Mouse (Mus musculus): Measurements from ENCODE around the gene H2-K1. TPM values are rescaled to one million over a fixed set of nuclear protein-coding genes. Genes with fewer than 3 reads are reported as not detected.

Gene H2-K1
- 79.5 TPM for polyA plus RNA-seq (2021)

DNA sequence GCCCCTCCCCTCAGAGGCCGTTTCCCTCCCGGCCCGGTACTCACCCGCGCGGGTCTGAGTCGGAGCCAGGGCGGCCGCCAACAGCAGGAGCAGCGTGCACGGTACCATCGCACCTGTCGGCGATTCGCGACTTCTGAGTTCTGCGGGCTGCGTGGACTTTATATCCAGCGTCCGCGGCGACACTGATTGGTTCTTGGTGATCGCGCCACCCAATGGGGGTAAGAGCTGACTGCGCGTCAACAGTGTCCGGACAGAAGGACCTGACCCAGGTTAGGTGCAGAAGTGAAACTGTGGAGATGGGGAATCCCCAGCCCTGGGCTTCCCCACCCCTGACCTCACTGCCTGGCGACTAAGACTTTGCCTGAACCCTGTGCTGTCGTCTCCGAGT, at the start of gene H2-K1:
Gene H2-K1, minus strand, starts transcription at position 198 of the 388 bp plus-strand sequence.
- ATAC-seq (peak; percentile 97), DNase-seq (ENCODE audit: low read depth, low spot score) (no peak)
- in situ Hi-C loops (cut with MboI; ENCODE audit: low pct_unique_long_range_greater_than_20kb): loop anchor here (5.0 kb wide), 1 partner anchor 33 kb away; no protein-coding TSS in a partner anchor
- no peak for TF ChIP-seq CTCF (IDR thresholded peaks at IDR 0.05)
- POLR2A ChIA-PET: no interaction called here
- peaks cover 2% of the 10 kb centered on the region for H3K27me3 ChIP-seq
- CTCF ChIA-PET: no interaction called here

DNA sequence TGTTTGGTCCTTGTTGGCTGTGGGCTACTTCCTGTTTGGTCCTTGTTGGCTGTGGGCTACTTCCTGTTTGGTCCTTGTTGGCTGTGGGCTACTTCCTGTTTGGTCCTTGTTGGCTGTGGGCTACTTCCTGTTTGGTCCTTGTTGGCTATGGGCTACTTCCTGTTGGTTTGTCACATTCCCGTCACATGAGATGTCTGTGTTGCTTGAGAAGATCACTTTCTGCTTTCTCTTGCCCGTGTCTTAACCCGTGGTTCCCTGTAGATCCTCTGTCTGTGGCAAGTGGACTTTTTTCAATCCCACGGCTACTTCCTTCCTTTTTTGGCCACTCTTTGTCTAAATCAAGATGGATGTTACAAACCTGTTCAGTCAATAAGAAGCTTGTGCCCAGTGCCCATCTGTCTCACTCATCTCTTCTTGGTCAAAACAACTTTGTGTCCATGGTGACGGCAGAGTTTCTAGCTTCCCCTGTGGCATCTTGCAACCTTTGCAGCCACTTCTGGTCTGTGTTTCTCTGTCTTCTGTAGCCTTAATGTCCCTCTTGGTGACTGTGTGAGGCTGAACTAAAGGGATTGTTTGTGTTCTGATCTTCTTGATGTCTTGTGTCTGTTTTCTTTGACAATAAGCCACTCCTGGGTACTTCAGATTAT, 47.4 kb upstream of the H2-K1 start:
- in situ Hi-C loops (cut with MboI; ENCODE audit: low pct_unique_long_range_greater_than_20kb): no loop called here
- ChIA-PET POLR2A (no interaction called here), CTCF (no interaction called here)
- DNase-seq (ENCODE audit: low read depth, low spot score): no peak
- no peaks in the 10 kb centered on the region for H3K27me3 ChIP-seq
- no peak for ATAC-seq
- no peak for TF ChIP-seq CTCF (IDR thresholded peaks at IDR 0.05)

DNA sequence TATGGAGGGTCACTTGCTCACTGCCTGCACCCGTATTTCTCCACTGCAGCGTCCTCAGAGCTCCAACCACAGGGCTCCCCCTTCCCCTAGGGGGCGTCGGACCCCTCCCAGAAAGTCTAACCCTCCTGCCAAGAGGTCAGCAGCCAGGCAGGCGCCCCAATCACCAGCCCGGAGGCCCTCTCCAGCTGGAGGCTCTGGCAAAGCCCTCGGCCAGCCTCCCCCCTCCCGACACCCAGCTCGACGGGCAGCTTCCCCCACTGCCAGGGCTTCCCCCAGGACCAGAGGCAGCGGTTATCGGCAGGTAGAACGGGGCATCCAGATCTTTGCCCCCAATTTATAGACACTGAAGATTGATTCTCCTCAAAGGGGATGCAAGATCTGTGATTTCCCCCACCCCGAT, 45.8 kb upstream of the H2-K1 start:
- CTCF ChIA-PET: no interaction called here
- POLR2A ChIA-PET: no interaction called here
- TF ChIP-seq CTCF (IDR thresholded peaks at IDR 0.05): no peak
- peaks cover 5% of the 10 kb centered on the region for H3K27me3 ChIP-seq
- ATAC-seq: no peak
- no peak for DNase-seq (ENCODE audit: low read depth, low spot score)
- in situ Hi-C loops (cut with MboI; ENCODE audit: low pct_unique_long_range_greater_than_20kb): no loop called here

DNA sequence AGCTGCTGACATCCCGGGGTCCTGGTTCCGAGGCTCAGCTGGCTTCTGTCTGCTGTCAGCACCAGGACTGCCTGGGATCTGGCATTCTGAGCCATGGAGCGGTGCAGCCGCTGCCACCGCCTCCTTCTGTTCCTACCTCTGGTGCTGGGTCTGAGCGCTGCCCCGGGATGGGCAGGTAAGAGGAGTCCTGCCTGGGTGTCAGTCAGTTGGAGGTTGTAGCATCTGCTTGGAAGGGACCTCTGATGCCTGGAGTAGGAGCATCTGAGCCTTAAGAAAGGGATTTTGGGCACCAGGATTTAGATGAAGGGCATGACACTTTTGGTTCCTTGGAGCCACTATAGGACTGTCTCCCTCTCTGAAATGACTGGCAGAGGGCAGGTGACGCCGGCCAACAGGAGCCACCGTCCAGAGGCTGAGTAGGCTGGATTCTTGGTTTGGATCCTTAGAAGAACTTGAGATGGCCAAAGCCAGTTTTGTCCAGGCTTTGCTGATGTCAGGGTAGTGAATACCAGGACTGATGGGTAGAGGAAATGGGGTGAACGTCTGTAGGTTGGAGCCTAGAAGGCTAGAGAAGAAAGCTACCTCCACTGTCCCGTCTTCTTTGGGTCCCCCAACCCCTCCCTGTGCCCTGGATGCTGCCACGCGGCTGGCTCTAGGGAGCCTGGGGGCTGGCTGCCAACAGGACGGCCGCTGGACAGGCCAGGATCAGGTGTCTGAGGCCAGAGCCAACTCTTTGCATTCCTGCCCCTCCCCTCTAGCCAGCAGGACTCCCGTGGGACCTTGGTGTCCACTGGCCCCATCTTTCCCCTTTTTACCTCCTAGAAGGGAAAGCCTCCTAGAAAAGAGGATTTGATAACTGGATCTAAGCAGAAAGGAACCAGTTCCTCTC, 39.7 kb upstream of the H2-K1 start:
- CTCF ChIA-PET: no interaction called here
- no peak for TF ChIP-seq CTCF (IDR thresholded peaks at IDR 0.05)
- no peak for DNase-seq (ENCODE audit: low read depth, low spot score)
- POLR2A ChIA-PET: no interaction called here
- ATAC-seq: no peak
- peaks cover 7% of the 10 kb centered on the region for H3K27me3 ChIP-seq
- in situ Hi-C loops (cut with MboI; ENCODE audit: low pct_unique_long_range_greater_than_20kb): no loop called here

DNA sequence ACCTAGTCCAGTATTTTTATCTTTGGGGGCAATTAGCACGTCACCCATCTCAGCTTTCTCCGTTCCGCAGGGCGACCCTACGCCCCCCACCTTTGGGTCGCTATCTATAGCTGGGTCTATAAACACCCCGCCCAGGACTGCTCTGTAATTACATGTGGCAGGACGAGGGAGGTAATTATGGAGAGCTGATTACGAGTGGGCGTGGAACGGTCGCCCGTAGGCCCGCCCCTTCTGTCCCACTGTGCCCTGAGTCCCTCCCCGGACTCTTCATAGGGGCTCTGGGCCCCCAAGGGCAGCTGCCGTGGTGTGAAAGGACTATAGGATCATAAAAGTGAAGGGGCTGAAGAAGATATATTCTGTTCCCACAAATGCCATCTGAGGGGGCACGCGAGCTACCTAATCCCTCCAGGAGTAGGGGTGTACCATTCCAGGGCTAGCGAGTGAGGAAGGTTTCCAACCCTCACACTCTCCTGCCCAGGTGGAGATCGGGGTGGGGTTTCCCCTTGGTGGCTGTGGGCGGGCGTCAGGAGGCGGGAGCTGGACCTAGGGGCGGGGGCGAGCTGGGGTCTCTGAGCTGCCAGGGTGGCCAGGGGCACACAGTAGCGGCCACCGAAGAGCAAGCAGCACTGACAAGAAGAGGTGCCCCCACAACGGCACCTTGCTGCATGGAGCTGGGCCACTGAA, 38.9 kb upstream of the H2-K1 start, which contains the start of gene Col11a2:
Gene Col11a2, plus strand, starts transcription at position 560 of the 684 bp plus-strand sequence.
- no peak for TF ChIP-seq CTCF (IDR thresholded peaks at IDR 0.05)
- CTCF ChIA-PET: no interaction called here
- in situ Hi-C loops (cut with MboI; ENCODE audit: low pct_unique_long_range_greater_than_20kb): no loop called here
- DNase-seq (ENCODE audit: low read depth, low spot score): no peak
- POLR2A ChIA-PET: no interaction called here
- ATAC-seq: no peak
- peaks cover 7% of the 10 kb centered on the region for H3K27me3 ChIP-seq

DNA sequence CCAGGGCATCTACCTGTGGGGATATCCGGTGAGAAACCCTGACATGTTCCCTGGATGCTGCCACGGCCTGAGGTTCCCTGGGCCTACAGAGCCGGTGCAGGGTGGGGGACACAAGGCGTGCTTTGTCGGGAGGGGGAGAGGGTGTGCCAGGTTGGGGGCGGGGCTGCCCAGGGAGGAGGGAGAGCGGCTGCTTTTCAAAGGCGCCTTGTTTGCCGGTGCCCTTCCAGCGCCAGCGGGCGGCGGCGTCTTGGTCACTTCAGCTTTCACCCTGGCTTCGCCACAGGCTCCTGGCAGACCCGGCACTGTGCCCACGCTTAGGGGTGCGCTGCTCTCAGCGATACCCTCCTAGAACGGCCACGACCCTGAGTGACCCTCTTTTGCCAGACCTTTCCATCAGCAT, 38.3 kb upstream of the H2-K1 start:
- TF ChIP-seq CTCF (IDR thresholded peaks at IDR 0.05): no peak
- POLR2A ChIA-PET: no interaction called here
- DNase-seq (ENCODE audit: low read depth, low spot score) (no peak), ATAC-seq (no peak)
- in situ Hi-C loops (cut with MboI; ENCODE audit: low pct_unique_long_range_greater_than_20kb): no loop called here
- CTCF ChIA-PET: no interaction called here
- H3K27me3 ChIP-seq: peaks cover 7% of the 10 kb centered on the region

DNA sequence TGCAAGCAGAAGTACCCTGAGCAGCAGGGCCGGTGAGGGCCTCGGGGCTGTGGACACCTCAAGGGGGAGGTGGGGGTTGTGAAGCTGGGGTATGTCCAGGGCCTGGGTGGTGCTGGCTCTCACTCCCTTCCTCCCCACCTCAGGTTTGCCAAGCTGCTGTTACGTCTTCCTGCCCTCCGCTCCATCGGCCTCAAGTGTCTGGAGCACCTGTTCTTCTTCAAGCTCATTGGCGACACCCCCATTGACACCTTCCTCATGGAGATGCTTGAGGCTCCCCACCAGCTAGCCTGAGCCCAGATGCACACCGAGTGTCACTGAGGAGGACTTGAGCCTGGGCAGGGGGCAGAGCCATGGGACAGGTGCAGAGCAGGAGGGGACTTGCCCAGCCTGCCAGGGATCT, 37.1 kb upstream of the H2-K1 start:
- CTCF ChIA-PET: no interaction called here
- H3K27me3 ChIP-seq: peaks cover 7% of the 10 kb centered on the region
- POLR2A ChIA-PET: no interaction called here
- in situ Hi-C loops (cut with MboI; ENCODE audit: low pct_unique_long_range_greater_than_20kb): no loop called here
- ATAC-seq (no peak), DNase-seq (ENCODE audit: low read depth, low spot score) (no peak)
- TF ChIP-seq CTCF (IDR thresholded peaks at IDR 0.05): no peak

DNA sequence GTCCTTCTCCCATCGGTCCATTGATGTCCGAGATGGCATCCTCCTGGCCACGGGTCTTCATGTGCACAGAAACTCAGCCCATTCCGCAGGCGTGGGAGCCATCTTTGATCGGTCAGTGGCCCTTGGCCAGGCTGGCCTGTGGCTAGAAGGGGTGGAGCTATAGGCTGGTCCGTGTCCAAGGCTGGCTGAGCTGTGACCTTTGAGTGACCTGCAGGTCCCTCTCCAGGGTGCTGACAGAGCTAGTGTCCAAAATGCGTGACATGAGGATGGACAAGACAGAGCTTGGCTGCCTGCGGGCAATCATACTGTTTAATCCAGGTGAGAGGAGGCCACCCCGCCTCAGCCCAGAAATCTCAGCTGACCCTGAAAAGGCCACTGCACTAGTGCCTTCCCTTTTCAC, 36.5 kb upstream of the H2-K1 start:
- ATAC-seq: no peak
- DNase-seq (ENCODE audit: low read depth, low spot score): no peak
- ChIA-PET POLR2A (no interaction called here), CTCF (no interaction called here)
- H3K27me3 ChIP-seq: peaks cover 7% of the 10 kb centered on the region
- no peak for TF ChIP-seq CTCF (IDR thresholded peaks at IDR 0.05)
- in situ Hi-C loops (cut with MboI; ENCODE audit: low pct_unique_long_range_greater_than_20kb): no loop called here

DNA sequence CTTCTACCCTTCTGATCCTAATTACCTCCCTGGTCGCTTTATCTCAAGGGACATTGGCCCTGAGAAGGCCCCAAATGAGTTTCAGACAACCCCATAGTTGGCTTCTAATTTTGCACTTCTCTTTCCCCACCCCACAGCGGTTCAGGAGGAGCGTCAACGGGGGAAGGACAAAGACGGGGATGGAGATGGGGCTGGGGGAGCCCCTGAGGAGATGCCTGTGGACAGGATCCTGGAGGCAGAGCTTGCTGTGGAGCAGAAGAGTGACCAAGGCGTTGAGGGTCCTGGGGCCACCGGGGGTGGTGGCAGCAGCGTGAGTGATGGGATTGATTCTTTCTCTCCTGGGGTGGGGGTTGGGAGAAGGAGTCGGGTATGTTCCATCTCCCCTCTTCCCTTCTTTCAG, 35.4 kb upstream of the H2-K1 start:
- POLR2A ChIA-PET: no interaction called here
- no peaks in the 10 kb centered on the region for H3K27me3 ChIP-seq
- CTCF ChIA-PET: no interaction called here
- in situ Hi-C loops (cut with MboI; ENCODE audit: low pct_unique_long_range_greater_than_20kb): no loop called here
- TF ChIP-seq CTCF (IDR thresholded peaks at IDR 0.05): no peak
- ATAC-seq (no peak), DNase-seq (ENCODE audit: low read depth, low spot score) (no peak)

DNA sequence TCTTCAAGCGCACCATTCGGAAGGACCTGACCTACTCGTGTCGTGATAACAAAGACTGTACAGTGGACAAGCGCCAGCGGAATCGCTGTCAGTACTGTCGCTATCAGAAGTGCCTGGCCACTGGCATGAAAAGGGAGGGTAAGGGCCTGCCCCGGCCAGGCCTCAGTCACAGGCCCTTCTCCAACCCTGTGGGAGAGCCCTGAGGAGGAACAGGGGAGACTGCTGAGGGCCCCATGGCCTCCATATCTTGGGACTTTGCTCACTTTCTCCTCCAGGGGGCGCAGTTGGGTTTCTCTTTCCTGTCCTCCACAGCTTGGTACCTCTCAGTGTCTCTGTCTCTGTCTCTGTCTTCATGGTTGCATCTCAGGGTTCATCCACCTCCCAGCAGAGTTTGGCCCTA, 33.9 kb upstream of the H2-K1 start:
- no peaks in the 10 kb centered on the region for H3K27me3 ChIP-seq
- DNase-seq (ENCODE audit: low read depth, low spot score): no peak
- in situ Hi-C loops (cut with MboI; ENCODE audit: low pct_unique_long_range_greater_than_20kb): no loop called here
- ChIA-PET CTCF (interaction anchor here (1.3 to 1.7 kb wide), 2 partner anchors 101 to 136 kb away, joined by 5 to 6 read pairs; no protein-coding TSS in a partner anchor), POLR2A (no interaction called here)
- ATAC-seq: no peak
- no peak for TF ChIP-seq CTCF (IDR thresholded peaks at IDR 0.05)

DNA sequence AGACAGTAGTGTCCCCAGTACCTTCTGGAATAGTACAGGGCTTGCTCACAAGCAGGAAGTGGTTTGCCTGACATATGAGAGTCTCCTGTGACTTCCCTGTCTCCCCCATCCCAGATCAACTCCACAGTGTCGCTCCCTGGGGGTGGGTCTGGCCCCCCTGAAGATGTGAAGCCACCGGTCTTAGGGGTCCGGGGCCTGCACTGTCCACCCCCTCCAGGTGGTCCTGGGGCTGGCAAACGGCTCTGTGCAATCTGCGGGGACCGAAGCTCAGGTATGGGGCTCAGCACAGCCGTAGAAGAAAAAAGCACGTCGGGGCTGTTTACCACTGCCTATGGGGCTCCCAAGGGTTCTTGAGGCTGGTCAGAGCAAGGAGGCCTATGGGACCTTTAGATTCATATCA, 33.3 kb upstream of the H2-K1 start:
- in situ Hi-C loops (cut with MboI; ENCODE audit: low pct_unique_long_range_greater_than_20kb): no loop called here
- CTCF ChIA-PET: interaction anchor here (1.7 kb wide), 1 partner anchor 137 kb away, joined by 6 read pairs; no protein-coding TSS in a partner anchor
- POLR2A ChIA-PET: no interaction called here
- no peaks in the 10 kb centered on the region for H3K27me3 ChIP-seq
- DNase-seq (ENCODE audit: low read depth, low spot score) (no peak), ATAC-seq (no peak)
- no peak for TF ChIP-seq CTCF (IDR thresholded peaks at IDR 0.05)
